Mouse (Mus musculus): ENCODE measurements at regions not wholly inside any gene's neighbourhood (a gene's known extent, or its start where the extent isn't known, plus 50 kb on each side); places are given as distances from the start of the nearest gene placed in this dataset.
"Not testable (repeated sequence)": the region's sequence is repeated elsewhere in the genome, so short reads cannot be mapped to it uniquely, and the experiment has no call there.

DNA sequence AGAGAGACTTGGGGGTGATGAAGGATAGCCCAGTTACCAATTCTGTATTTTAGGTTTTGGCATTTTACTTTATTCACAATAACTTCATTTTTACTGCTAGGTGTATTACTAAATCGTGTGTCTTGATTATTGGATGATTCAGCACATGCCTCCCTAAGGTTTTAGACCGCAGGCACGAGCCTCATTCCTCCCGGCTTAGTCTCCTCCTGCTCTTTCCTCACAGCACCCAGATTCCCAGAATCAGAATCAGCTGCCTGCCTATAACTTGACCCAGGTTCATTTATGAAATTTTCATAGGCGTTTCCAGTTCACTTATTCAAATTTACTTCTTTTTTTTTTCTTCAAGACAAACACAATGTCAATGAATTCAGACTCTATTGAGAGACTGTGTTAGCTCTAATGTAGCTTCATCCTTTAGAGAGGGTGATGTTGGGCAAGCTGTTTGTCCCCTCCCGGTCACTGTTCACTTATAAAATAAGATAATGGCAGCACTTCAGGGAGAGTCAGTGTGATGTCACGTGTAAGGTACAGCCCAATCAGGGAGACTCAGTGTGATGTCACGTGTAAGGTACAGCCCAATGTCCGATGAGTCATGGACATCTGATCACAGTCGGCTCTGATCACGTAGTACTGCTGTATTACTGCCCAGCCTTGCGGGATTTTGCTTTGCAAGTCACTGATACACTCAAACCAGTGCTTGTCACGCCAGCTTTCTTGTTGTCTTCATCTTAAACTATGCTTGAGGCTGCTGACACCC is 127.6 kb upstream of the Daam1 start:
- 89% methylated on average over 13 of the region's 13 CpGs for WGBS
- Histone ChIP-seq H3K4me3 (replicated peaks; ENCODE audit: low read length) (no peak overlapping the region), H3K36me3 (replicated peaks; ENCODE audit: control insufficient read depth, insufficient read depth) (no peaks in the 10 kb centered on the region), H3K27me3 (ENCODE audit: control insufficient read depth, insufficient read depth, low read length) (no peaks in the 10 kb centered on the region), H3K4me2 (replicated peaks) (no peak overlapping the region), H3K9me3 (ENCODE audit: control insufficient read depth, low read length) (0 out of 2 replicates have a peak, but pooled peaks cover 7% of the 10 kb centered on the region), H3K9ac (no peak overlapping the region), H3K27ac (no peak overlapping the region), H3K4me1 (replicated peaks; ENCODE audit: control insufficient read depth, insufficient read depth, low read length) (no peaks in the 10 kb centered on the region)
- ATAC-seq (ENCODE audit: low FRiP score) (no peak), DNase-seq (ENCODE audit: low spot score) (no peak)

DNA sequence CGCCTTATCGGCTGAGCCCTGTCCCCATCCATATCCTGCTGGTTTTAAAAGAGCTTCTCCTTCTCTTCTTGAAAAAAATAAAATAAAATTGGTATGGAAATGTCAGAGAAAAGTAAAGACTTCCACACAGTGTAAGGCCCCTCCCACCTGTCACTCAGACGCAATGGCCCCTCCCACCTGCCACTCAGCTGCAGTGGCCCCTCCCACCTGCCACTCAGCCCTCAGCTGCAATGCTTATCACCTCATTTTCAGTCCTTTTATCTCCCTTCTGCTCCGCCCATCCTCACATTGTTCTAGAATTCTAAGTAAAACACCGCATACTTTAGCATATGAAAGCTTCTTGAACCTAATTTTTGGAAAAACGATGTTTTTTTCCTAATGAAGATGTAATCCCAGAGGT is 126.4 kb upstream of the Daam1 start:
- no peaks in the 10 kb centered on the region for H3K36me3 ChIP-seq (replicated peaks; ENCODE audit: control insufficient read depth, insufficient read depth)
- H3K9me3 ChIP-seq (ENCODE audit: control insufficient read depth, low read length), result 0 out of 2 replicates have a peak, but pooled peaks cover 3% of the 10 kb centered on the region
- H3K9ac ChIP-seq, result no peak overlapping the region
- 73% methylated on average over 6 of the region's 6 CpGs for whole genome bisulfite sequencing
- no peaks in the 10 kb centered on the region for H3K4me1 ChIP-seq (replicated peaks; ENCODE audit: control insufficient read depth, insufficient read depth, low read length)
- H3K4me3 ChIP-seq (replicated peaks; ENCODE audit: low read length), result no peak overlapping the region
- DNase-seq (ENCODE audit: low spot score) (no peak), ATAC-seq (ENCODE audit: low FRiP score) (no peak)
- no peak overlapping the region for H3K27ac ChIP-seq
- H3K27me3 ChIP-seq (ENCODE audit: control insufficient read depth, insufficient read depth, low read length), result no peaks in the 10 kb centered on the region
- no peak overlapping the region for H3K4me2 ChIP-seq (replicated peaks)

GRCm38 (mm10) chr12:71707727-71708369 is 123.0 kb upstream of the Daam1 start:
- H3K9me3 ChIP-seq (ENCODE audit: control insufficient read depth, low read length), result no peaks in the 10 kb centered on the region
- DNase-seq (ENCODE audit: low spot score) (peak; percentile 86), ATAC-seq (ENCODE audit: low FRiP score) (peak; percentile 43; the same call in 1 of the 2 replicates)
- no peak overlapping the region for H3K9ac ChIP-seq
- H3K4me3 ChIP-seq (replicated peaks; ENCODE audit: low read length), result no peak overlapping the region
- 22% methylated on average over 10 of the region's 10 CpGs for WGBS
- H3K27ac ChIP-seq, result no peak overlapping the region
- no peaks in the 10 kb centered on the region for H3K36me3 ChIP-seq (replicated peaks; ENCODE audit: control insufficient read depth, insufficient read depth)
- H3K27me3 ChIP-seq (ENCODE audit: control insufficient read depth, insufficient read depth, low read length), result no peaks in the 10 kb centered on the region
- no peaks in the 10 kb centered on the region for H3K4me1 ChIP-seq (replicated peaks; ENCODE audit: control insufficient read depth, insufficient read depth, low read length)
- H3K4me2 ChIP-seq (replicated peaks), result peak overlapping the region; percentile 8; the same call in 1 of the 2 replicates

- no peak overlapping the region for H3K9ac ChIP-seq
- WGBS, result 51% methylated on average over 7 of the region's 7 CpGs
- 0 out of 2 replicates have a peak, but pooled peaks cover 3% of the 10 kb centered on the region for H3K4me1 ChIP-seq (replicated peaks; ENCODE audit: control insufficient read depth, insufficient read depth, low read length)
- H3K4me2 ChIP-seq (replicated peaks), result no peak overlapping the region
- ATAC-seq (ENCODE audit: low FRiP score), result no peak
- DNase-seq (ENCODE audit: low spot score), result no peak
- no peaks in the 10 kb centered on the region for H3K9me3 ChIP-seq (ENCODE audit: control insufficient read depth, low read length)
- H3K27me3 ChIP-seq (ENCODE audit: control insufficient read depth, insufficient read depth, low read length), result no peaks in the 10 kb centered on the region
- no peak overlapping the region for H3K27ac ChIP-seq
- no peaks in the 10 kb centered on the region for H3K36me3 ChIP-seq (replicated peaks; ENCODE audit: control insufficient read depth, insufficient read depth)
- no peak overlapping the region for H3K4me3 ChIP-seq (replicated peaks; ENCODE audit: low read length)
Observed at GRCm38 (mm10) chr12:71714606-71715005, 116.3 kb upstream of the Daam1 start.

- H3K36me3 ChIP-seq (replicated peaks; ENCODE audit: control insufficient read depth, insufficient read depth); H3K4me1 ChIP-seq (replicated peaks; ENCODE audit: control insufficient read depth, insufficient read depth, low read length); H3K4me2 ChIP-seq (replicated peaks); H3K27me3 ChIP-seq (ENCODE audit: control insufficient read depth, insufficient read depth, low read length); ATAC-seq (ENCODE audit: low FRiP score); H3K9me3 ChIP-seq (ENCODE audit: control insufficient read depth, low read length); H3K9ac ChIP-seq; DNase-seq (ENCODE audit: low spot score); H3K4me3 ChIP-seq (replicated peaks; ENCODE audit: low read length); H3K27ac ChIP-seq: not testable (repeated sequence)
- 77% methylated on average over 12 of the region's 12 CpGs for WGBS
Observed at GRCm38 (mm10) chr12:71718412-71718811, 112.5 kb upstream of the Daam1 start.

- DNase-seq (ENCODE audit: low spot score) (no peak), ATAC-seq (ENCODE audit: low FRiP score) (no peak)
- H3K4me1 ChIP-seq (replicated peaks; ENCODE audit: control insufficient read depth, insufficient read depth, low read length), result 0 out of 2 replicates have a peak, but pooled peaks cover 3% of the 10 kb centered on the region
- no peak overlapping the region for H3K27ac ChIP-seq
- no peak overlapping the region for H3K4me2 ChIP-seq (replicated peaks)
- 89% methylated on average over 7 of the region's 7 CpGs for WGBS
- no peak overlapping the region for H3K9ac ChIP-seq
- no peak overlapping the region for H3K4me3 ChIP-seq (replicated peaks; ENCODE audit: low read length)
- H3K27me3 ChIP-seq (ENCODE audit: control insufficient read depth, insufficient read depth, low read length), result no peaks in the 10 kb centered on the region
- no peaks in the 10 kb centered on the region for H3K36me3 ChIP-seq (replicated peaks; ENCODE audit: control insufficient read depth, insufficient read depth)
- no peaks in the 10 kb centered on the region for H3K9me3 ChIP-seq (ENCODE audit: control insufficient read depth, low read length)
Observed at GRCm38 (mm10) chr12:71718911-71719310, 112.0 kb upstream of the Daam1 start.

- Histone ChIP-seq H3K4me2 (replicated peaks) (no peak overlapping the region), H3K9me3 (ENCODE audit: control insufficient read depth, low read length) (no peaks in the 10 kb centered on the region)
Observed at GRCm38 (mm10) chr12:71725140-71725539, 105.7 kb upstream of the Daam1 start.

DNA sequence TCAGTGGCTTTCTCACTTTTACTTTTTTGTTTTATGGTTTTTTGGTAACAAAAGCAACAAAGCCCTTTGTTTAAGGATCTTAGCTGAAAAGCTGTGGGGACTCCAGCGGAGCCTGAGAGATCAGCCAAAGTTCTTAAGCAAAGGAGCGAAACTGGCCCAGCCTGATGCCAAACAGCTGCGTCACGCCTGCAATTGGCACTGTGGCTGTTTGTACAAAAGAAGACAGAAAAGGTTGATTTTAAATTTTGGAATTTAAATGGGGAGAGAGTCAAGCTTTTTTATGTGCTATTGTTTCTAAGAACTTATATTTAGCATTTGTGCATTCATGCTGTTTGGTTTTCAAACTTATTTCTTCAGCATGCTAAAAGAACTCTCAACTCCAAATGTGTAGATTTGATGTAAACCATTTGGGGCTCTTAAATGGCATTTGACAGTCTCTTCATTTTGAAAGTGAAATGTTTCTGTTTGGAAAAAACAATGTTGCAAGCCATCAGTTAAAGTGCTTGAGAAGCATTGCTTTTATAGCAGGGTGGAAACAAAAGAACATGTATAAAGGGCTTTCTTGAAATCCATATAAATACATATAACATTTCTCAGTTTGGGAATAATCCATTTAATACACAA is 105.1 kb upstream of the Daam1 start:
- H3K4me1 ChIP-seq (replicated peaks; ENCODE audit: control insufficient read depth, insufficient read depth, low read length), result no peaks in the 10 kb centered on the region
- no peaks in the 10 kb centered on the region for H3K36me3 ChIP-seq (replicated peaks; ENCODE audit: control insufficient read depth, insufficient read depth)
- peak; percentile 57 for DNase-seq (ENCODE audit: low spot score)
- ATAC-seq (ENCODE audit: low FRiP score), result no peak
- H3K9ac ChIP-seq, result no peak overlapping the region
- no peak overlapping the region for H3K4me2 ChIP-seq (replicated peaks)
- no peak overlapping the region for H3K27ac ChIP-seq
- no peak overlapping the region for H3K4me3 ChIP-seq (replicated peaks; ENCODE audit: low read length)
- H3K27me3 ChIP-seq (ENCODE audit: control insufficient read depth, insufficient read depth, low read length), result no peaks in the 10 kb centered on the region
- H3K9me3 ChIP-seq (ENCODE audit: control insufficient read depth, low read length), result no peaks in the 10 kb centered on the region
- 14% methylated on average over 4 of the region's 4 CpGs for WGBS

More at GRCm38 (mm10) chr12:71725140-71725539, 105.7 kb upstream of the Daam1 start:
- Histone ChIP-seq H3K4me3 (replicated peaks; ENCODE audit: low read length) (no peak overlapping the region), H3K36me3 (replicated peaks; ENCODE audit: control insufficient read depth, insufficient read depth) (no peaks in the 10 kb centered on the region), H3K9ac (no peak overlapping the region), H3K27ac (no peak overlapping the region), H3K27me3 (ENCODE audit: control insufficient read depth, insufficient read depth, low read length) (no peaks in the 10 kb centered on the region), H3K4me1 (replicated peaks; ENCODE audit: control insufficient read depth, insufficient read depth, low read length) (no peaks in the 10 kb centered on the region)
- no peak for ATAC-seq (ENCODE audit: low FRiP score)
- 39% methylated on average over 5 of the region's 5 CpGs for WGBS
- no peak for DNase-seq (ENCODE audit: low spot score)

DNA sequence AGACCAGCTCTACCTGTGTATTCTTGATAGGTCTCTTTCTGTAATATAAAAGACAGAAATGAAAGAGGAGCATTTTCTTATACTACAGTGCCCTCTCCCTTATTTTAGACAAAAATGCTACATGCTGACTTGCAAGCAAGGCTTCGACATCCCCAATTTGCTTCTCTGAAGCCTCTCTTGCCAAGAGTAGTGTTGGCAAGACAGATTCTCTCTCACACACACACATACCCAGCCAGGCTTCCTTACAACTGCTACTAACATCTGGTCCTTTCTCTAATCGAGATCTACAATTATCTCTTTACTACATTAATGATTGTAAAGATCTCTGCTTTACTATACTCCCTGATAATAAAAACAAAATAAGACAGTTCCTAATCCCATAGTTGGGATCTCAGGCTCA is 87.5 kb upstream of the Daam1 start:
- Histone ChIP-seq H3K4me1 (replicated peaks; ENCODE audit: control insufficient read depth, insufficient read depth, low read length) (peaks cover 9% of the 10 kb centered on the region; the same call in 1 of the 2 replicates), H3K4me2 (replicated peaks) (no peak overlapping the region), H3K4me3 (replicated peaks; ENCODE audit: low read length) (no peak overlapping the region), H3K27ac (no peak overlapping the region), H3K36me3 (replicated peaks; ENCODE audit: control insufficient read depth, insufficient read depth) (no peaks in the 10 kb centered on the region), H3K9me3 (ENCODE audit: control insufficient read depth, low read length) (no peaks in the 10 kb centered on the region), H3K9ac (no peak overlapping the region), H3K27me3 (ENCODE audit: control insufficient read depth, insufficient read depth, low read length) (no peaks in the 10 kb centered on the region)
- WGBS, result 73% methylated on average over 2 of the region's 2 CpGs
- DNase-seq (ENCODE audit: low spot score) (no peak), ATAC-seq (ENCODE audit: low FRiP score) (no peak)
